Mouse (Mus musculus): ENCODE measurements around the gene Trip11. TPM values are rescaled to one million over a fixed set of nuclear protein-coding genes. Genes with fewer than 3 reads are reported as not detected.

Trip11 gene
- total RNA-seq, 2 experiments from 2014 or later = 11.3 to 12.8 TPM

GRCm38 (mm10) chr12:101789767-101790166 is 123.3 kb downstream of the Trip11 start:
- ATAC-seq (replicated peaks; ENCODE audit: low FRiP score, poor library complexity, severe bottlenecking) = no peak

DNA sequence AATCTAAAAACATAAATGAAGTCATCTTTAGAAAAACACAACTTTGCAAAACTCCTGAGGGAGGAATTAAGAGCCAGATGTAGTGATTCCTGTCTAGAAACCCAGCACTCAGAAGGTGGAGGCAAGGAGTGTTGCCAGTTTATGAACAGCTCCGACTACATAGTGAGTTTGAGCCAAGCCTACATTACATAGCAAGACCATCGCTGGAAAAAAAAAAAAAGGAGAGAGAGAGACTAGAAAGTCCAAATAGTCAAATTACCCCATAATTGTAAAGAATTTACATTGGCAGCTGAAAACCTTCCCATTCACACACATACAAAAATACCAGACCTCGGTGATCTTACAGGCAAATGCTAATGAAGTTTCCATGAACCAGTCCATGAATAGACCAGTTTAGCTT is 123.8 kb downstream of the Trip11 start:
- no peak for ATAC-seq (replicated peaks; ENCODE audit: low FRiP score, poor library complexity, severe bottlenecking)

Other genes with a start within 250 kb of the Trip11 start
- not detected in 2 replicates for gene Tc2n, start 194.7 kb downstream of the Trip11 start, total RNA-seq (2015; ENCODE audit: low replicate concordance)
- gene Tc2n, start 194.7 kb downstream of the Trip11 start, total RNA-seq (2017; ENCODE audit: low replicate concordance) = not detected in 2 replicates
- gene Fbln5, start 94.2 kb downstream of the Trip11 start, total RNA-seq (2015; ENCODE audit: low replicate concordance) = not detected in 2 replicates
- 0.28 and 0.60 TPM in 2 replicates for gene Fbln5, start 94.2 kb downstream of the Trip11 start, total RNA-seq (2017; ENCODE audit: low replicate concordance)
- gene Atxn3, start 45.0 kb upstream of the Trip11 start, total RNA-seq (2015; ENCODE audit: low replicate concordance) = 11.0 and 14.4 TPM in 2 replicates
- gene Atxn3, start 45.0 kb upstream of the Trip11 start, total RNA-seq (2017; ENCODE audit: low replicate concordance) = 28.5 and 29.1 TPM in 2 replicates
- 9.0 and 12.1 TPM in 2 replicates for gene Cpsf2, start 62.7 kb upstream of the Trip11 start, total RNA-seq (2015; ENCODE audit: low replicate concordance)
- gene Cpsf2, start 62.7 kb upstream of the Trip11 start, total RNA-seq (2017; ENCODE audit: low replicate concordance) = 15.7 and 25.2 TPM in 2 replicates
- gene Slc24a4, start 215.5 kb upstream of the Trip11 start, total RNA-seq (2015; ENCODE audit: low replicate concordance) = not detected in 2 replicates
- not detected in 2 replicates for gene Slc24a4, start 215.5 kb upstream of the Trip11 start, total RNA-seq (2017; ENCODE audit: low replicate concordance)

All from erythroblast, adult 5-6 weeks (primary cell).